Mouse (Mus musculus) right cerebral cortex, postnatal 14 days (tissue): ENCODE measurements at regions not wholly inside any gene's neighbourhood (a gene's known extent, or its start where the extent isn't known, plus 50 kb on each side); places are given as distances from the start of the nearest gene placed in this dataset.

Source experiments
- DNase-seq: peaks from one replicate; pipeline ENCODE4 v3.0.0; 2022

GRCm38 (mm10) chr1:168502266-168502665, 70.2 kb upstream of the Pbx1 start:
- no peak for DNase-seq

- no peak for DNase-seq
Observed at GRCm38 (mm10) chr1:168501375-168502169, 69.5 kb upstream of the Pbx1 start.

- no peak for DNase-seq
Observed at GRCm38 (mm10) chr1:168497801-168498200, 65.7 kb upstream of the Pbx1 start.

- DNase-seq, result peak; percentile 7
Observed at GRCm38 (mm10) chr1:168495687-168496527, 63.8 kb upstream of the Pbx1 start.

- DNase-seq, result no peak
Observed at GRCm38 (mm10) chr1:168487492-168487891, 55.4 kb upstream of the Pbx1 start.

- no peak for DNase-seq
Observed at GRCm38 (mm10) chr1:168483651-168484050, 51.6 kb upstream of the Pbx1 start.
